Mouse (Mus musculus): ENCODE measurements around the gene Zbtb2. TPM values are rescaled to one million over a fixed set of nuclear protein-coding genes. Genes with fewer than 3 reads are reported as not detected.

Zbtb2 gene
- polyA plus RNA-seq, 1 experiment from 2014 or later: 5.1 TPM

- no peak overlapping the region for H3K27ac ChIP-seq (ENCODE audit: low read depth, low read length)
- peak overlapping the region; percentile 38; the same call in 1 of the 2 replicates for H3K4me3 ChIP-seq (ENCODE audit: low read depth, low read length)
- H3K4me2 ChIP-seq (replicated peaks; ENCODE audit: low read depth): peak overlapping the region; percentile 66
- H3K27me3 ChIP-seq (replicated peaks; ENCODE audit: control insufficient read depth, insufficient read depth, low read length): no peaks in the 10 kb centered on the region
- WGBS: 18% methylated on average over 8 of the region's 8 CpGs
- no peak for ATAC-seq
- TF ChIP-seq CTCF (IDR thresholded peaks at IDR 0.05; ENCODE audit: low read depth): peak; percentile 87
- H3K9ac ChIP-seq (ENCODE audit: low read depth, low read length): no peak overlapping the region
- H3K4me1 ChIP-seq (replicated peaks; ENCODE audit: control insufficient read depth, insufficient read depth, low read length): 0 out of 2 replicates have a peak, but pooled peaks cover 3% of the 10 kb centered on the region
- no peaks in the 10 kb centered on the region for H3K9me3 ChIP-seq (ENCODE audit: control insufficient read depth)
- H3K36me3 ChIP-seq (ENCODE audit: control insufficient read depth, insufficient read depth): no peaks in the 10 kb centered on the region
Measured at GRCm38 (mm10) chr10:4333319-4333718, 54.6 kb downstream of the Zbtb2 start.

DNA sequence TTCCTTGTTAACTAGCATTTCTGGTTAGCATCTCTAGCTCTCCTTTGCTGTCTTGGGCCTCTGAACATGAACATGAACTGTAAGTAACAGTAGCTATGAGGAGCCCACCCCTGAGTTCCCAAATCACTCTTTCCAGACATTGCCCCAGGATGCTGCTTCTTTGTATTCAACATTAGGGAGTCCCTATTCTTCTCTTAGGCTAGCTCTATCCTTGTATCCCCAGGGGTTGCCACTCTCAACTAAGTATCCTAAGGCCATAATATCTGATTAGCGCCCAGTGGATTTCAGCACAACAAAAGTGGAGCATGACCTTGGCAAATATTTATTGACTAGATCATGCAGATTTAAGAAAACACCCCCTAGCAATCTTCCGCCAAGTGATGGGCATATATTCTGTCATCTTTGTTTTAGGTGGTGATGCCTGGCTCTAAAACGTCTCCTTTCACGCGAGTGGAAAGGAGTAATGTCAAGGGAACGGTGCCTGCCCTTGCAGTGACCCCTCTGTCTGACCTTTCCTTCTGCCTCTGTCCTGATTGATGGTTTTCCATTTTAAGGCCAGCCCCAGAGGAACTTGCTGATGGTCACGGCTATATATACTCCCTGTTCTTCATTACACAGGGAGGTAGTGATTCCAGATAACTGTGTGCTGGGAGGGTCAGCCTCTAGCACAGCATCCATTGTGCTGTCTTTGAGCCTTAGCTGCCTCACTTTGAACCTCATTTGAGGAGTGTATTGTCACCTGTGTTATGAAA lies 55.5 kb downstream of the Zbtb2 start:
- no peak for TF ChIP-seq CTCF (IDR thresholded peaks at IDR 0.05; ENCODE audit: low read depth)
- H3K27ac ChIP-seq (ENCODE audit: low read depth, low read length): no peak overlapping the region
- H3K9ac ChIP-seq (ENCODE audit: low read depth, low read length): no peak overlapping the region
- H3K9me3 ChIP-seq (ENCODE audit: control insufficient read depth): no peaks in the 10 kb centered on the region
- no peak overlapping the region for H3K4me2 ChIP-seq (replicated peaks; ENCODE audit: low read depth)
- no peaks in the 10 kb centered on the region for H3K27me3 ChIP-seq (replicated peaks; ENCODE audit: control insufficient read depth, insufficient read depth, low read length)
- H3K4me3 ChIP-seq (ENCODE audit: low read depth, low read length): no peak overlapping the region
- no peaks in the 10 kb centered on the region for H3K36me3 ChIP-seq (ENCODE audit: control insufficient read depth, insufficient read depth)
- whole genome bisulfite sequencing: 68% methylated on average over 7 of the region's 7 CpGs
- no peak for ATAC-seq
- no peaks in the 10 kb centered on the region for H3K4me1 ChIP-seq (replicated peaks; ENCODE audit: control insufficient read depth, insufficient read depth, low read length)

DNA sequence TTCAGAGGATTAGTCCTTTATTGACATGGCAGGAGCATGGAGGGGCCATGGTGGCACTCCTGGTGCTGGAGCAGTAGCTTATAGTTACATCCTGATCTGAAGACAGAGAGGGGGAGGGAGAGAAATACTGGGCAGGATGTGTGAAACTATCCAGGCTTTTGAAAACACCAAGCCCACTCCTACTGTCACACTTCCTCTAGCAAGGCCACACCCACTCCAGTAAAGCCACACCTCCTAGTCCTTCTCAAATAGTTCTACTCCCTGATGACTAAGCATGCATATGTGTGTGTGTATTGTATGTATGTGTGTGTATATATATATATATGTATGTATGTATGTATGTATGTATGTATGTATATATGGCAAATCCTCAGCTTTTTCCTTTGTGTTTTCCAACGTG lies 60.2 kb downstream of the Zbtb2 start:
- ATAC-seq: no peak
- TF ChIP-seq CTCF (IDR thresholded peaks at IDR 0.05; ENCODE audit: low read depth): no peak
- WGBS: 80% methylated on average over 1 of the region's 1 CpGs

GRCm38 (mm10) chr10:4325562-4325961 lies 62.3 kb downstream of the Zbtb2 start:
- Histone ChIP-seq H3K4me2 (replicated peaks; ENCODE audit: low read depth) (no peak overlapping the region), H3K27me3 (replicated peaks; ENCODE audit: control insufficient read depth, insufficient read depth, low read length) (no peaks in the 10 kb centered on the region), H3K4me3 (ENCODE audit: low read depth, low read length) (no peak overlapping the region), H3K9ac (ENCODE audit: low read depth, low read length) (no peak overlapping the region), H3K36me3 (ENCODE audit: control insufficient read depth, insufficient read depth) (no peaks in the 10 kb centered on the region), H3K9me3 (ENCODE audit: control insufficient read depth) (no peaks in the 10 kb centered on the region), H3K27ac (ENCODE audit: low read depth, low read length) (no peak overlapping the region), H3K4me1 (replicated peaks; ENCODE audit: control insufficient read depth, insufficient read depth, low read length) (no peaks in the 10 kb centered on the region)
- no peak for ATAC-seq
- 34% methylated on average over 5 of the region's 5 CpGs for WGBS
- no peak for TF ChIP-seq CTCF (IDR thresholded peaks at IDR 0.05; ENCODE audit: low read depth)

More for the DNA sequence above, 60.2 kb downstream of the Zbtb2 start:
- no peak overlapping the region for H3K4me3 ChIP-seq (ENCODE audit: low read depth, low read length)
- no peaks in the 10 kb centered on the region for H3K36me3 ChIP-seq (ENCODE audit: control insufficient read depth, insufficient read depth)
- H3K27me3 ChIP-seq (replicated peaks; ENCODE audit: control insufficient read depth, insufficient read depth, low read length): no peaks in the 10 kb centered on the region
- no peak overlapping the region for H3K4me2 ChIP-seq (replicated peaks; ENCODE audit: low read depth)
- H3K9ac ChIP-seq (ENCODE audit: low read depth, low read length): no peak overlapping the region
- no peaks in the 10 kb centered on the region for H3K4me1 ChIP-seq (replicated peaks; ENCODE audit: control insufficient read depth, insufficient read depth, low read length)
- no peaks in the 10 kb centered on the region for H3K9me3 ChIP-seq (ENCODE audit: control insufficient read depth)
- H3K27ac ChIP-seq (ENCODE audit: low read depth, low read length): no peak overlapping the region

DNA sequence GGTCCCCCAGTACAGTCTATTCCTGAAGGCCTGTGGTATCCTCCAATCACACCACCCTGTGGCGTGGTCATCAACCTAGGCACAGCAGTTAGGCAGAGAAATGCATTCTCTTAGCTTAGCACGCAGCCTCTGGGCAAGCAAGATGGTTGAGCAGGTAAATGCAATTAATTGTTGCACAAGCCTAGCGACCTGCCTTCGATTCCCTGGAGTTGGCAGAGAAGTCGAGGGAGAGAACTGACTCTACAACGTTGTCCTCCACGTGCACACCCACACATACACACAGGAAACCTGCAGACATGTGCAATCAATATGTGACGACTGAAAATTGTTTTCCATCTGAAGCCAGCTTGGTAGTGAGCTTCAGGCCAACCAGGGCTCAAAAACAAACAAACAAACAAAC lies 64.0 kb downstream of the Zbtb2 start:
- Histone ChIP-seq H3K9ac (ENCODE audit: low read depth, low read length) (no peak overlapping the region), H3K4me3 (ENCODE audit: low read depth, low read length) (no peak overlapping the region), H3K27me3 (replicated peaks; ENCODE audit: control insufficient read depth, insufficient read depth, low read length) (no peaks in the 10 kb centered on the region), H3K27ac (ENCODE audit: low read depth, low read length) (no peak overlapping the region), H3K9me3 (ENCODE audit: control insufficient read depth) (no peaks in the 10 kb centered on the region), H3K4me2 (replicated peaks; ENCODE audit: low read depth) (no peak overlapping the region), H3K4me1 (replicated peaks; ENCODE audit: control insufficient read depth, insufficient read depth, low read length) (no peaks in the 10 kb centered on the region), H3K36me3 (ENCODE audit: control insufficient read depth, insufficient read depth) (no peaks in the 10 kb centered on the region)
- no peak for ATAC-seq
- no peak for TF ChIP-seq CTCF (IDR thresholded peaks at IDR 0.05; ENCODE audit: low read depth)
- WGBS: 81% methylated on average over 8 of the region's 8 CpGs

Other genes with a start within 250 kb of the Zbtb2 start
- gene Akap12, start 121.7 kb downstream of the Zbtb2 start, polyA plus RNA-seq (2015; fragmentation: Nextera tagmentation; extraction: Ambion mirVana): 15.4 and 16.7 TPM in 2 replicates
- gene Rmnd1, start 44.3 kb upstream of the Zbtb2 start, polyA plus RNA-seq (2015; fragmentation: Nextera tagmentation; extraction: Ambion mirVana): 24.8 and 26.8 TPM in 2 replicates
- 9.5 and 10.3 TPM in 2 replicates for gene Armt1, start 44.4 kb upstream of the Zbtb2 start, polyA plus RNA-seq (2015; fragmentation: Nextera tagmentation; extraction: Ambion mirVana)
- 0.13 TPM in 1 of 2 replicates, not detected in the other for gene Ccdc170, start 94.4 kb upstream of the Zbtb2 start, polyA plus RNA-seq (2015; fragmentation: Nextera tagmentation; extraction: Ambion mirVana)
- 0.77 and 0.90 TPM in 2 replicates for gene Esr1, start 223.5 kb upstream of the Zbtb2 start, polyA plus RNA-seq (2015; fragmentation: Nextera tagmentation; extraction: Ambion mirVana)